ENCODE assay signal across 15 mouse cellular contexts in the genomic region with DNA sequence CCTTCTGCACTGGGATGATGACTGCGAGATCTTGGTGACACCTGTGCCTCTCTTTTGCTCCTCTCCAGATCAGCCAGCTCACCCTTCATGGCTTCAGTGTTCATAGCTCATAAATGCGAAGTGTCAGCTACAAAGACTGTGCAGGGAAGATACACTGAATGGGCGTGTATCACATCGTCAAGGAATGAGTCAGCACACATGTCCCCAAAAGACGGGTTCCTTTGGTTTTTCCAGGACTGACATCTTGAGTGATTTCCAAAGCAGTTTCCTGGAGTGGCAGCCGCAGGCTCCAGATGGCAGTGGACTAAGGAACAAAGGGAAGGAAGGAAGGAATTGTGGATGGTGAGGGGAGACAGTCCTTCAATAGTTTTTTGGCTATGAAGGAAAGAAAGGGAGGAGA. TPM values are rescaled to one million over a fixed set of nuclear protein-coding genes. Genes with fewer than 3 reads are reported as not detected.
A peak's percentile ranks its signal among the peaks of the same experiment; 100 is the strongest.
DNase-seq lines count a peak whose midpoint lies in the region; ATAC-seq and TF ChIP-seq lines count a peak whose summit lies in the region.
"Had no signal": no experiment of that assay in that cellular context is flagged by ENCODE, and none has a peak within 500 bp of the region (broad histone marks: within the 10 kb centered on the region; RNA-seq: fewer than 3 reads in every experiment).

No protein-coding gene starts in this region.

- H3K4me3 ChIP-seq in hindbrain, embryonic 11.5 days (ENCODE audit: low read depth, low read length), result no peak overlapping the region
- no peak overlapping the region for H3K4me3 ChIP-seq in hindbrain, postnatal 0 days (ENCODE audit: low read length)
- no peak overlapping the region for H3K4me3 ChIP-seq in midbrain, embryonic 13.5 days (replicated peaks)
- H3K4me3 ChIP-seq in midbrain, embryonic 15.5 days, result no peak overlapping the region
- H3K4me3 ChIP-seq: embryonic facial prominence, embryonic 12.5 days; lung, embryonic 15.5 days had no signal

- H3K4me2 ChIP-seq in hindbrain, embryonic 11.5 days (replicated peaks; ENCODE audit: low read depth, low read length), result no peak overlapping the region
- no peak overlapping the region for H3K4me2 ChIP-seq in hindbrain, postnatal 0 days (ENCODE audit: low read depth, low read length)
- H3K4me2 ChIP-seq in midbrain, embryonic 13.5 days (replicated peaks), result no peak overlapping the region
- no peak overlapping the region for H3K4me2 ChIP-seq in midbrain, embryonic 15.5 days
- H3K4me2 ChIP-seq: embryonic facial prominence, embryonic 12.5 days; lung, embryonic 15.5 days had no signal

- no peak overlapping the region for H3K27ac ChIP-seq in hindbrain, embryonic 11.5 days (ENCODE audit: low read depth, low read length)
- no peak overlapping the region for H3K27ac ChIP-seq in hindbrain, postnatal 0 days
- H3K27ac ChIP-seq in midbrain, embryonic 13.5 days, result 0 out of 2 replicates have a peak overlapping the region, but pooled peaks have one; percentile 3
- H3K27ac ChIP-seq in midbrain, embryonic 15.5 days, result no peak overlapping the region
- H3K27ac ChIP-seq: embryonic facial prominence, embryonic 12.5 days; lung, embryonic 15.5 days had no signal

- no peaks in the 10 kb centered on the region for H3K27me3 ChIP-seq in hindbrain, embryonic 11.5 days (ENCODE audit: control insufficient read depth, insufficient read depth, low read length)
- no peaks in the 10 kb centered on the region for H3K27me3 ChIP-seq in hindbrain, postnatal 0 days (ENCODE audit: insufficient read depth, low read length)
- H3K27me3 ChIP-seq in midbrain, embryonic 13.5 days, result no peaks in the 10 kb centered on the region
- H3K27me3 ChIP-seq in midbrain, embryonic 15.5 days (replicated peaks), result no peaks in the 10 kb centered on the region
- H3K27me3 ChIP-seq: embryonic facial prominence, embryonic 12.5 days; lung, embryonic 15.5 days had no signal

- TF ChIP-seq CTCF in hindbrain, postnatal 0 days (IDR thresholded peaks at IDR 0.05; ENCODE audit: low read depth), result no peak

- no peaks in the 10 kb centered on the region for H3K9me3 ChIP-seq in hindbrain, embryonic 11.5 days (ENCODE audit: control insufficient read depth, low read length)
- no peaks in the 10 kb centered on the region for H3K9me3 ChIP-seq in hindbrain, postnatal 0 days (ENCODE audit: low read length)
- H3K9me3 ChIP-seq in midbrain, embryonic 13.5 days, result no peaks in the 10 kb centered on the region
- no peaks in the 10 kb centered on the region for H3K9me3 ChIP-seq in midbrain, embryonic 15.5 days
- H3K9me3 ChIP-seq: embryonic facial prominence, embryonic 12.5 days; lung, embryonic 15.5 days had no signal

- no peak for ATAC-seq in hindbrain, embryonic 11.5 days (ENCODE audit: low FRiP score)
- no peak for ATAC-seq in hindbrain, postnatal 0 days
- ATAC-seq in midbrain, embryonic 13.5 days, result no peak
- ATAC-seq in midbrain, embryonic 15.5 days (replicated peaks), result no peak
- ATAC-seq in common myeloid progenitor, adult 5-6 weeks (replicated peaks; ENCODE audit: low read depth, poor library complexity, severe bottlenecking), result peak; percentile 83
- ATAC-seq in CD4-positive, CD25-positive, alpha-beta regulatory T cell, adult 4 months, result no peak

- H3K4me1 ChIP-seq in hindbrain, embryonic 11.5 days (replicated peaks; ENCODE audit: control insufficient read depth, insufficient read depth, low read length), result no peaks in the 10 kb centered on the region
- H3K4me1 ChIP-seq in hindbrain, postnatal 0 days (ENCODE audit: insufficient read depth, low read length), result no peaks in the 10 kb centered on the region
- peaks cover 19% of the 10 kb centered on the region for H3K4me1 ChIP-seq in midbrain, embryonic 13.5 days (replicated peaks)
- peaks cover 19% of the 10 kb centered on the region for H3K4me1 ChIP-seq in midbrain, embryonic 15.5 days
- H3K4me1 ChIP-seq: embryonic facial prominence, embryonic 12.5 days had no signal

- WGBS in hindbrain, embryonic 11.5 days, result 51% methylated on average over 6 of the region's 6 CpGs
- 38% methylated on average over 6 of the region's 6 CpGs for WGBS in hindbrain, postnatal 0 days
- 50% methylated on average over 6 of the region's 6 CpGs for WGBS in midbrain, embryonic 13.5 days
- WGBS in midbrain, embryonic 15.5 days, result 49% methylated on average over 6 of the region's 6 CpGs

- no peak overlapping the region for H3K9ac ChIP-seq in hindbrain, embryonic 11.5 days (ENCODE audit: low read depth, low read length)
- no peak overlapping the region for H3K9ac ChIP-seq in hindbrain, postnatal 0 days (replicated peaks; ENCODE audit: low read length)
- no peak overlapping the region for H3K9ac ChIP-seq in midbrain, embryonic 13.5 days (replicated peaks)
- H3K9ac ChIP-seq in midbrain, embryonic 15.5 days, result no peak overlapping the region
- H3K9ac ChIP-seq: embryonic facial prominence, embryonic 12.5 days; lung, embryonic 15.5 days had no signal

- H3K36me3 ChIP-seq in hindbrain, embryonic 11.5 days (ENCODE audit: control insufficient read depth, insufficient read depth, low read length), result no peaks in the 10 kb centered on the region
- H3K36me3 ChIP-seq in hindbrain, postnatal 0 days (ENCODE audit: insufficient read depth, low read length), result no peaks in the 10 kb centered on the region
- no peaks in the 10 kb centered on the region for H3K36me3 ChIP-seq in midbrain, embryonic 13.5 days
- H3K36me3 ChIP-seq in midbrain, embryonic 15.5 days (replicated peaks), result no peaks in the 10 kb centered on the region
- H3K36me3 ChIP-seq: embryonic facial prominence, embryonic 12.5 days; lung, embryonic 15.5 days had no signal

- DNase-seq in hindbrain, embryonic 11.5 days (ENCODE audit: low spot score), result peak; percentile 13
- no peak for DNase-seq in hindbrain, postnatal 0 days (ENCODE audit: low spot score)
- DNase-seq in cerebellum, adult 9-10 months, result no peak
- DNase-seq: adrenal gland, postnatal 36 days; cerebellum, adult 11 months; heart, postnatal 36 days; kidney, adult 18-20 months; liver; thymus, postnatal 36 days had no signal

RNA-seq across cellular contexts. Expression of a gene that starts 55.8 kb away (rescaled TPM):
- polyA plus RNA-seq in hindbrain, embryonic 11.5 days (2014; fragmentation: Nextera tagmentation; extraction: Ambion mirVana), result 33.3 and 34.6 TPM in 2 replicates
- total RNA-seq in hindbrain, postnatal 0 days (2014; rRNA removed), result 3.0 TPM in 2 replicates
- 3.1 and 3.4 TPM in 2 replicates for polyA plus RNA-seq in hindbrain, postnatal 0 days (2015; fragmentation: Nextera tagmentation; extraction: Ambion mirVana)
- 9.1 and 10.0 TPM in 2 replicates for polyA plus RNA-seq in midbrain, embryonic 13.5 days (2015; fragmentation: Nextera tagmentation; extraction: Ambion mirVana)
- 4.5 and 5.6 TPM in 2 replicates for polyA plus RNA-seq in midbrain, embryonic 15.5 days (2015; fragmentation: Nextera tagmentation; extraction: Ambion mirVana)
- 22.3 and 29.5 TPM in 2 replicates for total RNA-seq in common myeloid progenitor, adult 5-6 weeks (2017)
- polyA plus RNA-seq in CD4-positive, CD25-positive, alpha-beta regulatory T cell, adult 4 months (2017; shearing (Covaris generic)), result 10 to 100 TPM; 14.0 to 16.8 TPM
